Mouse (Mus musculus): ENCODE measurements around the gene Serpina3a.

DNA sequence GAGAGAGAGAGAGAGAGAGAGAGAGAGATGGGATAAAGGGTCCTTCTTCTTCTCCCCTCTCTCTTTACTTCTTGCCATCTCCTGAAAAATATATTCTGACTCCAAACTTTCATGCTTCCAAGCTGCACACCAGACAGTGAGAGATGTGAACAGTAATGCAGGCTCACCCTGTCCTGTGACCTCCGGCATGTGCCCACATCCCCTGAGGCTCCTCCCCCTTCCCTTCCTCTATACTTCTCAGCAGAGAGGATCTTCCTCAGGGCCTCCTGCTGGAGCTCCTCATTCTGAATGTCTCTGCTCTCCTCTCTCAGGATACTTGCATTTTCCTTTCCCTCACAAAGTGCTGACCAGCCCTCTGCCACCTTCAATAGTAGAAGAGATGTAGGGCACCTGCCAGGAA, 29.9 kb downstream of the Serpina3a start:
- no peak for TF ChIP-seq CTCF (IDR thresholded peaks at IDR 0.05; ENCODE audit: borderline replicate concordance, insufficient read depth, low read length)
- TF ChIP-seq POLR2A (IDR thresholded peaks at IDR 0.05; ENCODE audit: low read depth, low read length), result no peak
